Mouse (Mus musculus): Measurements from ENCODE around the gene Gm47959. TPM values are rescaled to one million over a fixed set of nuclear protein-coding genes. Genes with fewer than 3 reads are reported as not detected.

Gm47959 gene
- total RNA-seq (2023; ENCODE audit: inconsistent age), result not detected in 4 replicates

GRCm38 (mm10) chr1:83000306-83000705, at the start of gene Gm47959:
Gene Gm47959 (plus strand): TSS chr1:83000548.

GRCm38 (mm10) chr1:82955913-82956312, 44.4 kb upstream of the Gm47959 start, which contains the start of gene Gm7544:
Gene Gm7544 (minus strand): TSS chr1:82956013.

GRCm38 (mm10) chr1:82959870-82960385, 40.4 kb upstream of the Gm47959 start, which contains the start of gene Gm47955:
Gene Gm47955 (plus strand): TSS chr1:82960286.

DNA sequence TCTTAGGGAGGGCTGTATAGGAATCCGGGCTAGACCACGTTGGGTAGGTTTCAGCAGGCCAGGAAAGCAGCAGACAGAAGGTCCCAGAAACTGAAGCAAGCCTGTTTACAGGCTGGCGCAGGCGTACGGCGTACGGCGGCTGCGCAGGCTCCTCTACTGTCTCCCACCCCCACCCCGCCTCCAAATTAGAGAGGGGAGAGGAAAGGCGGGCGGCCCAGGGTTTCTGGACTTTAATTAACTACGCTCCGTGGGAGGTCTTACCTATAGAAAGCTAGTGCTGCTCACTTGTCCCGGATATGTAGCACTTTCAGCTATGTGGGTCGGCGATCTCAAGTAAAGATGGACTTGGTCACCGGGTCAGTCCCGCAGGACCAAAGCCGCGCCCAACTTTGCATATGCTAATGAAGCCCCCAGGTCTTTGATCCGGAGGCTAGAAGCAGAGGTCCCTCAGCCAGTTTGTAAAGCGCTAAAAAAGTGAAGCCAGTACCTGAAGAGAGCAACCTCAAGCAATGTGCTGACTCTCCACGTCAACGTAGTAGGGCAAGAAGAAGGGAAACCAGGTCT, 37.8 kb downstream of the Gm47959 start, which contains the start of gene Slc19a3:
TSS of gene Slc19a3 (minus strand) at position 340 of the 564 bp plus-strand sequence.

GRCm38 (mm10) chr1:83042380-83042779, 42.0 kb downstream of the Gm47959 start, which contains the start of gene Krtap28-10:
Gene Krtap28-10 (minus strand): TSS chr1:83042480.

DNA sequence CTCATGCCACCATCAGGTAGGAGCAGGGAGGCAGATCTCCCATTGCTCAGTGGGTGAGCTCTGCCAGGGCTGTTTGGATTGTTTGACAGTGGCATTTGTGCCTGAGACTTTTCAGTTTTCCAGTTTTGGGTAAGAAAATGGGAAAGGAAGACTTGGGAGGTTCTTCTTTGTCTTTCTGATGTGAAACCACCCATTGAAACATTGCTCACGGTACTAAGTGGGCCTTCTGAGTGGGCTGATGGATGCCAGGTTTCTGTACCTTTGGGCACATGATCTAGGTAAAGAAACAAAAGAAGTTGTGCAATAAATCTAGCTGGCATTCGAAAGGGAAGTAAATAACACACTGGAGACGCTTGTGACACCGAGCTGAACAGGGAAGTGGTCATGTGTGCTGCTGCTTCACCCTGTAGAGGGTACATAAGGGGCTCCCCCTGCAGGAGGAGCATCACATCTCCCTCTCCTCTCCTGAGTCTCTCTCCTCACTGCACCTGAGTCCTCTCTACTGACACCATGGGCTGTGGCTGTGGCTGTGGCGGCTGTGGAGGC, 44.6 kb downstream of the Gm47959 start, which contains the start of gene Gm47969:
TSS of gene Gm47969 (plus strand) at position 51 of the 546 bp plus-strand sequence.

Other genes with a start within 250 kb of the Gm47959 start
- gene Tm4sf20, start 232.1 kb upstream of the Gm47959 start, total RNA-seq (2023; ENCODE audit: inconsistent age), result not detected in 4 replicates
- gene Gm47791, start 229.3 kb upstream of the Gm47959 start, total RNA-seq (2023; ENCODE audit: inconsistent age), result not detected in 4 replicates
- 55.5 to 56.8 TPM (median 56.2 TPM) in 4 replicates for gene Agfg1, start 161.1 kb upstream of the Gm47959 start, total RNA-seq (2023; ENCODE audit: inconsistent age)
- 1.6 to 2.7 TPM (median 1.8 TPM) in 3 of 4 replicates, not detected in the other for gene A030005L19Rik, start 87.2 kb upstream of the Gm47959 start, total RNA-seq (2023; ENCODE audit: inconsistent age)
- gene A030014E15Rik, start 75.6 kb upstream of the Gm47959 start, total RNA-seq (2023; ENCODE audit: inconsistent age), result not detected in 4 replicates
- gene Gm6217, start 69.1 kb upstream of the Gm47959 start, total RNA-seq (2023; ENCODE audit: inconsistent age), result not detected in 4 replicates
- not detected in 4 replicates for gene A030003K21Rik, start 57.2 kb upstream of the Gm47959 start, total RNA-seq (2023; ENCODE audit: inconsistent age)
- not detected in 4 replicates for gene Gm7544, start 44.5 kb upstream of the Gm47959 start, total RNA-seq (2023; ENCODE audit: inconsistent age)
- gene Gm47955, start 40.3 kb upstream of the Gm47959 start, total RNA-seq (2023; ENCODE audit: inconsistent age), result not detected in 4 replicates
- not detected in 4 replicates for gene Slc19a3, start 37.9 kb downstream of the Gm47959 start, total RNA-seq (2023; ENCODE audit: inconsistent age)
- gene Krtap28-10, start 41.9 kb downstream of the Gm47959 start, total RNA-seq (2023; ENCODE audit: inconsistent age), result not detected in 4 replicates
- gene Gm47969, start 44.4 kb downstream of the Gm47959 start, total RNA-seq (2023; ENCODE audit: inconsistent age), result not detected in 4 replicates
- gene A030005K14Rik, start 58.8 kb downstream of the Gm47959 start, total RNA-seq (2023; ENCODE audit: inconsistent age), result not detected in 4 replicates
- gene Krtap28-13, start 60.4 kb downstream of the Gm47959 start, total RNA-seq (2023; ENCODE audit: inconsistent age), result not detected in 4 replicates
- not detected in 4 replicates for gene Ccl20, start 116.2 kb downstream of the Gm47959 start, total RNA-seq (2023; ENCODE audit: inconsistent age)
- not detected in 4 replicates for gene Daw1, start 159.2 kb downstream of the Gm47959 start, total RNA-seq (2023; ENCODE audit: inconsistent age)